Mouse (Mus musculus) cerebellum, adult 2 months (tissue): ENCODE data around the gene Sema5a. TPM values are rescaled to one million over a fixed set of nuclear protein-coding genes. Genes with fewer than 3 reads are reported as not detected.

Experiments used
- DNase-seq, 2 experiments: peaks; one replicate each; pipeline ENCODE4 v3.0.0; 2021
- H3K27ac ChIP-seq: fragments of 200-500 bp; 2 replicates; pipeline ENCODE4 v1.5.1; 2012; ENCODE audit warnings: low read length, control low read depth, inconsistent platforms; ENCODE audit not compliant: insufficient read depth
- H3K27me3 ChIP-seq: fragments of 200-500 bp; 2 replicates; pipeline ENCODE4 v1.6.1; 2012; ENCODE audit warnings: inconsistent platforms, mild to moderate bottlenecking, low read length, moderate library complexity; ENCODE audit not compliant: control insufficient read depth, insufficient read depth
- H3K4me1 ChIP-seq: fragments of 200-500 bp; 2 replicates; pipeline ENCODE4 v1.6.1; 2011; ENCODE audit warnings: low read length; ENCODE audit not compliant: control insufficient read depth, insufficient read depth
- H3K4me3 ChIP-seq: fragments of 200-500 bp; replicated peaks from 2 replicates; pipeline ENCODE3; 2011; ENCODE audit warnings: mild to moderate bottlenecking, low read depth, low read length, control low read depth; ENCODE audit not compliant: insufficient read depth
- CTCF ChIP-seq: fragments of 200-500 bp; IDR thresholded peaks from 2 replicates; pipeline ENCODE4 v1.5.1; 2011; ENCODE audit warnings: low read depth, mild to moderate bottlenecking, control low read depth, low read length, moderate library complexity, borderline replicate concordance; ENCODE audit not compliant: insufficient read depth
- POLR2A ChIP-seq: fragments of 200-500 bp; IDR thresholded peaks from 2 replicates; pipeline ENCODE4 v1.6.1; 2011; ENCODE audit warnings: low read length, control low read depth, borderline replicate concordance; ENCODE audit not compliant: insufficient read depth
- WGBS: fragments of 180-500 bp; shearing (Covaris S2); methylation state at CpG from one replicate; pipeline ENCODE4 v1.1.7; 2018; 5-methylcytosine and 5-hydroxymethylcytosine counted together
- polyA plus RNA-seq: library from polyadenylated mRNA; depleted of rRNA; stranded (reverse); fragments of >200 nt; gene quantifications from 2 replicates; pipeline ENCODE4 v1.2.3, GENCODE M21; 2012

The Sema5a gene
- polyA plus RNA-seq, 1 experiment = 11.1 TPM

GRCm38 (mm10) chr15:32331037-32331436 lies 86.4 kb downstream of the Sema5a start:
- WGBS = 68% methylated on average over 2 of the region's 2 CpGs
- no peaks in the 10 kb centered on the region; the same call in 1 of the 2 replicates for H3K27me3 ChIP-seq
- H3K27ac ChIP-seq = no peak overlapping the region
- no peak for TF ChIP-seq POLR2A
- TF ChIP-seq CTCF = no peak
- H3K4me3 ChIP-seq = no peak overlapping the region
- no peaks in the 10 kb centered on the region for H3K4me1 ChIP-seq
- no peak for DNase-seq

- Histone ChIP-seq H3K27me3 (no peaks in the 10 kb centered on the region; the same call in 1 of the 2 replicates), H3K4me3 (no peak overlapping the region), H3K4me1 (peaks cover 2% of the 10 kb centered on the region; the same call in 1 of the 2 replicates), H3K27ac (no peak overlapping the region)
- no peak for DNase-seq
- WGBS = 89% methylated on average over 2 of the region's 2 CpGs
- TF ChIP-seq POLR2A (no peak), CTCF (no peak)
These were observed 88.8 kb downstream of the Sema5a start for GRCm38 (mm10) chr15:32333456-32333855.

- Histone ChIP-seq H3K4me3 (no peak overlapping the region), H3K27me3 (no peaks in the 10 kb centered on the region), H3K4me1 (peaks cover 6% of the 10 kb centered on the region), H3K27ac (no peak overlapping the region)
- TF ChIP-seq POLR2A (no peak), CTCF (no peak)
- WGBS = 38% methylated on average over 3 of the region's 3 CpGs
- DNase-seq = peak; percentile 38 to 72
These were observed 93.2 kb downstream of the Sema5a start for GRCm38 (mm10) chr15:32337810-32338209.

DNA sequence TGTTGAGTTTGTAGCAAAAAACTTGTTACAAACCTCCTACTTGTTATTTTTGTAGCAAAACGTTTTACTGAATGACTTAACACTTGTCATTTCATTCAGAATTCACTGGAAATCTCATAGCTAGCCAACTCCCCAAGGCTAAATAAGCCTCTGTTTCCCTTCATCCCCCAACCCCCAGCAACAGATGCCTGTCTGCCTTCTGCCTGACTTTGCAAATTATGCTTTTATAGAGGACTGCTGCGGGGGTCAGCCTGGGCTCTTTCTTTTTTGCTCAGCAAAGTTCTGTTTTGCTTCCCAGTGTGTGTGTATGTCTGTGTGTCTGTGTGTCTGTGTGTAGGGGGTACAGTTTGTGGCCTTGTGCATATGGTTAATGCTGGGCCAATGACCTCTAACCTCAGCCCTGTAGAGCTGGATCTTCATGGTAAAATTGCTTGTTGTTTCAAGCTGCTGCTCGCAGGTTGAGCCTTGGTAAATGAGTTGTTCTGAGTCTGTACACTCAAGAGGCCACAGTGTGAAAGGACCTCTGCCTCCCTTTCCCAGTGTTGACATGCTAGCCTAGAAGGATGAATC lies 94.2 kb downstream of the Sema5a start:
- no peak overlapping the region for H3K4me3 ChIP-seq
- WGBS = 65% methylated on average over 3 of the region's 3 CpGs
- TF ChIP-seq CTCF (no peak), POLR2A (no peak)
- H3K27ac ChIP-seq = no peak overlapping the region
- no peaks in the 10 kb centered on the region for H3K27me3 ChIP-seq
- no peak for DNase-seq
- peaks cover 6% of the 10 kb centered on the region for H3K4me1 ChIP-seq

GRCm38 (mm10) chr15:32339426-32339825 lies 94.8 kb downstream of the Sema5a start:
- DNase-seq = no peak
- WGBS = 69% methylated on average over 5 of the region's 5 CpGs
- no peak overlapping the region for H3K27ac ChIP-seq
- no peak for TF ChIP-seq CTCF
- no peak for TF ChIP-seq POLR2A
- H3K27me3 ChIP-seq = no peaks in the 10 kb centered on the region
- peaks cover 6% of the 10 kb centered on the region for H3K4me1 ChIP-seq
- H3K4me3 ChIP-seq = no peak overlapping the region

DNA sequence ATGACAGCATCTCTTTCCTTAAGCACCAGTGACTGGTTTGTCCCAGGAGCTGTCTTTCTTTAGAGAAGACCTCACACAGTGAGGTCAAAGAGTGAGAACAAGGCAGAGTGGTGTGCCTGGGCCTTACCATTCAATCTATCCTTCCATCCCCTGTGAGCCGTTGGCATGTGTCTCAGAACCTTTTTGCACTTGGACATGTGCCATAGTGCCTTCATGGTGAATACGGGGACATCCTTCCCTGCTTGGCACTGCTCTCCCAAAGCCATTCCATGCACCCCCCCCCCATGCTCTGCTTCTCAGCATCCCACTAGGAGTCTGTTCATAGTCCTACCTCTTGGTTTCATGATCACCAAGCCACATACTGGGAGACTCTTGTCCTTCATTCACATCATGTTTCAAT lies 96.8 kb downstream of the Sema5a start:
- Histone ChIP-seq H3K4me3 (no peak overlapping the region), H3K27ac (no peak overlapping the region), H3K27me3 (no peaks in the 10 kb centered on the region), H3K4me1 (peaks cover 10% of the 10 kb centered on the region)
- peak in 1 of 2 experiments; percentile 57 for DNase-seq
- TF ChIP-seq POLR2A (no peak), CTCF (no peak)
- WGBS = 10% methylated on average over 2 of the region's 2 CpGs

GRCm38 (mm10) chr15:32343544-32343943 lies 98.9 kb downstream of the Sema5a start:
- Histone ChIP-seq H3K4me3 (no peak overlapping the region), H3K27me3 (no peaks in the 10 kb centered on the region), H3K4me1 (peaks cover 7% of the 10 kb centered on the region), H3K27ac (no peak overlapping the region)
- WGBS = 93% methylated on average over 5 of the region's 5 CpGs
- DNase-seq = no peak
- no peak for TF ChIP-seq POLR2A
- no peak for TF ChIP-seq CTCF

GRCm38 (mm10) chr15:32347315-32347714 lies 102.7 kb downstream of the Sema5a start:
- Histone ChIP-seq H3K4me3 (no peak overlapping the region), H3K27ac (no peak overlapping the region), H3K4me1 (peaks cover 3% of the 10 kb centered on the region; the same call in 1 of the 2 replicates), H3K27me3 (no peaks in the 10 kb centered on the region)
- 93% methylated on average over 5 of the region's 5 CpGs for WGBS
- DNase-seq = no peak
- TF ChIP-seq POLR2A (no peak), CTCF (no peak)
